Mouse (Mus musculus): ENCODE results near the gene Abcc8.

DNA sequence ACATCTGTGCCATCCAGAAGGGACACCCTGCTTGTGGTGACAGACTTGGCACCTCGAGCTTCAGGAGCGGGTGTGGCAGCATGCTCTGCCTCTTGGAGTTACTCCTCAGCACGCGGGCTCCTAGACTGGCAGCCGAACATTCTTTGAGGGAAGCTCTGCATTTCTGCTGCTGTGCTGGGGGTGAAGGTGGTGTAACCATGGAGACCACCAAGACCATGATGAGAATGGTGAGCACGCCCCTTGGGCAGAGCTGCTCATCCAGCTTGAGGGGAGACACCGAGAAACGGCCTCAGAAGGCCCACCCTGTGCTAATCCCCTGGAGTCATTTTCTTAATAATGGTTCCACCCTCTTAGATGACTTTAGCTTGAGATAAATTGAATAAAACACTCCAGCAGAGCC is 87.0 kb downstream of the Abcc8 start:
- no peak for TF ChIP-seq GATA1 (IDR thresholded peaks at IDR 0.05; ENCODE audit: borderline replicate concordance, low read length)
- no peak for TF ChIP-seq FLI1 (IDR thresholded peaks at IDR 0.05; ENCODE audit: low read length)

Measured in megakaryocyte, embryonic 14.5 days (primary cell).